Mouse (Mus musculus) ES-Bruce4 (cell line): ENCODE measurements around the gene Igf1r.

Source experiments
- CTCF ChIP-seq: IDR thresholded peaks from one replicate; pipeline ENCODE4 v1.8.1; 2011; ENCODE audit warnings: low read depth, low read length
- POLR2A ChIP-seq: IDR thresholded peaks from one replicate; pipeline ENCODE4 v1.8.1; 2011; ENCODE audit warnings: low read length; ENCODE audit not compliant: insufficient read depth

- TF ChIP-seq CTCF (no peak), POLR2A (no peak)
Measured at GRCm38 (mm10) chr7:68279481-68279880, 326.9 kb downstream of the Igf1r start.
